Mouse (Mus musculus) liver, adult 2 months (tissue): ENCODE measurements at regions not wholly inside any gene's neighbourhood (a gene's known extent, or its start where the extent isn't known, plus 50 kb on each side); places are given as distances from the start of the nearest gene placed in this dataset.

ENCODE experiments used
- CTCF ChIP-seq: fragments of 200-500 bp; IDR thresholded peaks from 2 replicates; pipeline ENCODE4 v1.5.1; 2011; ENCODE audit warnings: low read depth, low read length, control low read depth
- POLR2A ChIP-seq: fragments of 200-500 bp; IDR thresholded peaks from 2 replicates; pipeline ENCODE4 v1.6.1; 2011; ENCODE audit warnings: low read length, control low read depth; ENCODE audit not compliant: insufficient read depth; ENCODE audit errors: extremely low read depth

GRCm38 (mm10) chr1:181302151-181302550, 50.3 kb upstream of the Cnih3 start:
- no peak for TF ChIP-seq CTCF
- TF ChIP-seq POLR2A, result no peak
